Mouse (Mus musculus) stomach, postnatal 0 days (tissue): ENCODE data around the gene Cd24a.

Experiments used
- CTCF ChIP-seq: IDR thresholded peaks from 2 replicates; pipeline ENCODE4 v1.5.1; 2016; ENCODE audit warnings: antibody characterized with exemption, low read depth, mild to moderate bottlenecking, moderate library complexity
- EP300 ChIP-seq: optimal IDR thresholded peaks from 2 replicates; pipeline ENCODE3; 2016; ENCODE audit warnings: antibody characterized with exemption

GRCm38 (mm10) chr10:43624362-43624761, 46.3 kb downstream of the Cd24a start:
- TF ChIP-seq CTCF (no peak), EP300 (no peak)
